ENCODE assay signal across 9 mouse cellular contexts in the genomic region with DNA sequence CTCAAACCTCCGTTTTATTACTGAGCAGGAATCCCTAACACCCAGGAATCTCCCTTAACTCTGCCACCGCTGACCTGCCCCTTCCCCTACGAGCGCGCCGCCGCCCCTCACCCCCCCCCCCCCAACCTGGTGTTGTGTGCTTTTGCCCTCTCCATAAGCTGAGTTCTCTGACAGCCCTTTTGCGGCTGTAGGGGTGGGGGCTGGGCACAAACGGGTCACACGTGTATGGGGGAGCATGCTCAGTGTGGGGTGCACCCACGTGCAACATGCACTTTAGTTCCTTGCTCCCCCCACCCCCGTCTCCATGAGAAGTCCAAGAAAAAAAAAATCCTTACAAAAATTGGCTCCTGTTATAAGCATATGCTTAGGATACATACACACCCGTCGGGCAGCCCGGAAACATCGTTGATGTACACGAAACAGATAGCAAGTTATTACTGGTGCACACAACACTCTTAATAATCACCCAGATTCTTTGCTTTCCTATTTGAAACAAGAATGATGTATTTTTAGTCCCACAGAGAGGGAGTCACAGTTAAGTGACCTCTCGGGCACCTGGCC. TPM values are rescaled to one million over a fixed set of nuclear protein-coding genes. Genes with fewer than 3 reads are reported as not detected.
DNase-seq lines count a peak whose midpoint lies in the region; ATAC-seq and TF ChIP-seq lines count a peak whose summit lies in the region.
"Had no signal": no experiment of that assay in that cellular context is flagged by ENCODE, and none has a peak within 500 bp of the region (broad histone marks: within the 10 kb centered on the region; RNA-seq: fewer than 3 reads in every experiment).

No protein-coding gene starts in this region.

- peak overlapping the region; percentile 93 for H3K9ac ChIP-seq in hindbrain, embryonic 16.5 days (ENCODE audit: low read depth, low read length)
- H3K9ac ChIP-seq in liver, postnatal 0 days (replicated peaks): peak overlapping the region; percentile 88

- 0% methylated on average over 15 of the region's 18 CpGs for WGBS in hindbrain, embryonic 16.5 days
- under 1% methylated on average over 18 of the region's 18 CpGs for WGBS in liver, postnatal 0 days (ENCODE audit: insufficient replicate concordance)

- no peaks in the 10 kb centered on the region for H3K9me3 ChIP-seq in hindbrain, embryonic 16.5 days (ENCODE audit: control insufficient read depth, low read length)
- H3K9me3 ChIP-seq in liver, postnatal 0 days (ENCODE audit: low read length): no peaks in the 10 kb centered on the region

- no peak for ATAC-seq in hindbrain, embryonic 16.5 days
- no peak for ATAC-seq in liver, postnatal 0 days
- ATAC-seq in activated CD4-positive, CD25-positive, alpha-beta regulatory T cell, adult 4 months: no peak

- H3K27ac ChIP-seq in gastrocnemius, adult 2 months: peak overlapping the region; percentile 97
- peak overlapping the region; percentile 90 for H3K27ac ChIP-seq in hindbrain, embryonic 16.5 days (ENCODE audit: low read depth, low read length)
- peak overlapping the region; percentile 84 for H3K27ac ChIP-seq in liver, postnatal 0 days (ENCODE audit: low read depth)

- TF ChIP-seq CTCF in gastrocnemius, adult 2 months (IDR thresholded peaks at IDR 0.05): no peak
- TF ChIP-seq CTCF in liver, postnatal 0 days (IDR thresholded peaks at IDR 0.05; ENCODE audit: low read depth): no peak

- no peak for DNase-seq in gastrocnemius, adult 2 months
- no peak for DNase-seq in gastrocnemius, postnatal 14 days
- peak; percentile 83 for DNase-seq in 416B (ENCODE audit: low read depth)
- DNase-seq in c-Kit-positive CD71-positive TER-119-positive erythroid progenitor cells, embryonic 14.5 days (ENCODE audit: low spot score): peak; percentile 42
- DNase-seq in liver, postnatal 0 days: no peak
- peak; percentile 60 for DNase-seq in thymus, postnatal 0 days (ENCODE audit: low spot score)

- H3K27me3 ChIP-seq in hindbrain, embryonic 16.5 days (replicated peaks; ENCODE audit: control insufficient read depth, insufficient read depth, low read length): no peaks in the 10 kb centered on the region
- peaks cover 25% of the 10 kb centered on the region for H3K27me3 ChIP-seq in liver, postnatal 0 days (ENCODE audit: insufficient read depth, low read length)

- intact Hi-C loops in gastrocnemius, adult 2 months (cut with DNase I): no loop called here
- intact Hi-C loops in gastrocnemius, postnatal 14 days (cut with DNase I; ENCODE audit: low total_unique reads): no loop called here

- peaks cover 64% of the 10 kb centered on the region for H3K4me1 ChIP-seq in hindbrain, embryonic 16.5 days (ENCODE audit: control insufficient read depth, insufficient read depth, low read depth, low read length)
- H3K4me1 ChIP-seq in liver, postnatal 0 days (ENCODE audit: insufficient read depth): peaks cover 69% of the 10 kb centered on the region

- TF ChIP-seq EP300 in liver, postnatal 0 days (IDR thresholded peaks at IDR 0.05; ENCODE audit: low read depth): no peak

- no peaks in the 10 kb centered on the region for H3K36me3 ChIP-seq in hindbrain, embryonic 16.5 days (ENCODE audit: control insufficient read depth, insufficient read depth, low read length)
- H3K36me3 ChIP-seq in liver, postnatal 0 days (replicated peaks; ENCODE audit: insufficient read depth, low read length): no peaks in the 10 kb centered on the region

- peak overlapping the region; percentile 76 for H3K4me2 ChIP-seq in hindbrain, embryonic 16.5 days (ENCODE audit: low read length)
- H3K4me2 ChIP-seq in liver, postnatal 0 days (ENCODE audit: low read depth, low read length): peak overlapping the region; percentile 99

- peak overlapping the region; percentile 93 for H3K4me3 ChIP-seq in gastrocnemius, adult 2 months
- H3K4me3 ChIP-seq in hindbrain, embryonic 16.5 days (ENCODE audit: low read length): peak overlapping the region; percentile 95
- H3K4me3 ChIP-seq in liver, postnatal 0 days (ENCODE audit: low read depth, low read length): peak overlapping the region; percentile 68

RNA-seq across cellular contexts. Expression of gene Git1, which starts 1.0 kb away (rescaled TPM):
- total RNA-seq in gastrocnemius, adult 2 months (2021): 10 to 100 TPM; 25.9 to 33.3 TPM
- 10 to 100 TPM; 23.0 to 25.9 TPM for total RNA-seq in gastrocnemius, postnatal 14 days (2021)
- polyA plus RNA-seq in hindbrain, embryonic 16.5 days (2015; fragmentation: Nextera tagmentation; extraction: Ambion mirVana): 14.0 and 18.0 TPM in 2 replicates
- polyA plus RNA-seq in liver, postnatal 0 days (2015; fragmentation: Nextera tagmentation; extraction: Ambion mirVana): 2.1 and 2.5 TPM in 2 replicates
- 5.8 and 6.7 TPM in 2 replicates for polyA plus RNA-seq in thymus, postnatal 0 days (2015; fragmentation: Nextera tagmentation; extraction: Ambion mirVana)
- polyA plus RNA-seq in activated CD4-positive, CD25-positive, alpha-beta regulatory T cell, adult 4 months (2017; shearing (Covaris generic)): 1 to 10 TPM; 8.6 to 9.2 TPM

RNA-seq across cellular contexts. Expression of gene Ankrd13b, which starts 2.9 kb away (rescaled TPM):
- total RNA-seq in gastrocnemius, adult 2 months (2021): 10 to 100 TPM in 1 of 2 experiments, 1 to 10 TPM in 1; 9.5 to 10.8 TPM
- 1 to 10 TPM; 5.7 to 6.3 TPM for total RNA-seq in gastrocnemius, postnatal 14 days (2021)
- 23.3 and 30.4 TPM in 2 replicates for polyA plus RNA-seq in hindbrain, embryonic 16.5 days (2015; fragmentation: Nextera tagmentation; extraction: Ambion mirVana)
- 0.53 and 0.72 TPM in 2 replicates for polyA plus RNA-seq in liver, postnatal 0 days (2015; fragmentation: Nextera tagmentation; extraction: Ambion mirVana)
- polyA plus RNA-seq in thymus, postnatal 0 days (2015; fragmentation: Nextera tagmentation; extraction: Ambion mirVana): 3.1 TPM in 2 replicates
- 1 to 10 TPM in 1 of 2 experiments, under 1 TPM in 1; 0.93 to 1.2 TPM for polyA plus RNA-seq in activated CD4-positive, CD25-positive, alpha-beta regulatory T cell, adult 4 months (2017; shearing (Covaris generic))

RNA-seq across cellular contexts. Expression of gene Abhd15, which starts 22.5 kb away (rescaled TPM):
- total RNA-seq in gastrocnemius, adult 2 months (2021): under 1 TPM; 0.18 to 0.50 TPM
- under 1 TPM; 0.45 to 0.53 TPM for total RNA-seq in gastrocnemius, postnatal 14 days (2021)
- polyA plus RNA-seq in hindbrain, embryonic 16.5 days (2015; fragmentation: Nextera tagmentation; extraction: Ambion mirVana): 2.2 and 2.9 TPM in 2 replicates
- polyA plus RNA-seq in liver, postnatal 0 days (2015; fragmentation: Nextera tagmentation; extraction: Ambion mirVana): 16.2 and 18.5 TPM in 2 replicates
- 16.8 and 22.7 TPM in 2 replicates for polyA plus RNA-seq in thymus, postnatal 0 days (2015; fragmentation: Nextera tagmentation; extraction: Ambion mirVana)
- 1 to 10 TPM; 2.3 to 2.6 TPM for polyA plus RNA-seq in activated CD4-positive, CD25-positive, alpha-beta regulatory T cell, adult 4 months (2017; shearing (Covaris generic))

RNA-seq across cellular contexts. Expression of gene Trp53i13, which starts 23.4 kb away (rescaled TPM):
- total RNA-seq in gastrocnemius, adult 2 months (2021): 1 to 10 TPM; 2.3 to 5.0 TPM
- 1 to 10 TPM; 6.0 to 6.3 TPM for total RNA-seq in gastrocnemius, postnatal 14 days (2021)
- 13.8 and 17.6 TPM in 2 replicates for polyA plus RNA-seq in hindbrain, embryonic 16.5 days (2015; fragmentation: Nextera tagmentation; extraction: Ambion mirVana)
- 4.8 and 5.4 TPM in 2 replicates for polyA plus RNA-seq in liver, postnatal 0 days (2015; fragmentation: Nextera tagmentation; extraction: Ambion mirVana)
- polyA plus RNA-seq in thymus, postnatal 0 days (2015; fragmentation: Nextera tagmentation; extraction: Ambion mirVana): 39.4 and 45.1 TPM in 2 replicates
- polyA plus RNA-seq in activated CD4-positive, CD25-positive, alpha-beta regulatory T cell, adult 4 months (2017; shearing (Covaris generic)): 10 to 100 TPM in 1 of 2 experiments, 1 to 10 TPM in 1; 9.8 to 11.2 TPM

RNA-seq across cellular contexts. Expression of gene Gm10392, which starts 26.6 kb away (rescaled TPM):
- total RNA-seq in gastrocnemius, adult 2 months (2021): not detected
- total RNA-seq in gastrocnemius, postnatal 14 days (2021): not detected
- polyA plus RNA-seq in hindbrain, embryonic 16.5 days (2015; fragmentation: Nextera tagmentation; extraction: Ambion mirVana): 0.12 and 0.19 TPM in 2 replicates
- 0.18 and 0.28 TPM in 2 replicates for polyA plus RNA-seq in liver, postnatal 0 days (2015; fragmentation: Nextera tagmentation; extraction: Ambion mirVana)
- 3.8 and 5.5 TPM in 2 replicates for polyA plus RNA-seq in thymus, postnatal 0 days (2015; fragmentation: Nextera tagmentation; extraction: Ambion mirVana)
- 1 to 10 TPM in 1 of 2 experiments, under 1 TPM in 1; 0.85 to 1.6 TPM for polyA plus RNA-seq in activated CD4-positive, CD25-positive, alpha-beta regulatory T cell, adult 4 months (2017; shearing (Covaris generic))
- total RNA-seq: adrenal gland, postnatal 36 days had no signal

Comparison
In these comparisons a context has a peak if more than half of its experiments do, and no peak if none do; other contexts are left out.
1. DNase-seq: peak in 416B (single experiment), c-Kit-positive CD71-positive TER-119-positive erythroid progenitor cells, embryonic 14.5 days (single experiment) and thymus, postnatal 0 days (single experiment); none in gastrocnemius, adult 2 months (single experiment), gastrocnemius, postnatal 14 days (single experiment) and liver, postnatal 0 days (single experiment).
2. Peak in every context shown above with its lines, with median percentiles within 50 percentile points of each other: H3K27ac ChIP-seq and H3K4me3 ChIP-seq.